Mouse (Mus musculus): ENCODE results near the gene Acad11. TPM values are rescaled to one million over a fixed set of nuclear protein-coding genes. Genes with fewer than 3 reads are reported as not detected.

Gene Acad11
- total RNA-seq, 2 experiments from 2014 or later, result 20.3 to 22.7 TPM

GRCm38 (mm10) chr9:104142805-104143204 is 79.6 kb downstream of the Acad11 start:
- no peak for DNase-seq (ENCODE audit: low spot score in 2 of 2)

- DNase-seq (ENCODE audit: low spot score in 2 of 2), result no peak
Observed at GRCm38 (mm10) chr9:104144314-104144996, 81.3 kb downstream of the Acad11 start.

DNA sequence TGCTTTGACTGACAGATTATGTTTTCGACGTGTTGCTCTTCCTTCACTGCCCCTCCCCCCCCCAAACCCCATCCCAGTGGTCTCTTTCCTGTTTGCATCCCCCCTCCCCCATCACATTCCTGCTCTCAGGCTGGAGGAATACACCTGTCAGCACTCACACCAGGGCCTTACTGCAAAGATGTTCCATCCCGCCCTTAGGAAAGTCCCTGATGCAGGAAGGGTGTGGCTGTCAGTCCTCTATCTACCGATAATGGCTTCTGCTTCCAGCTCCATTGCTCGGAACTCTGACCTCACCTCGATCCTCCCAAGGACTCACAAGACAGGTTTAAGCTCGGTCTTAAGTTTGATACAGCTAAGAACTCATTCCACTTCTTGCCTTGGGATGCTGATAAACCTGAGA is 83.5 kb downstream of the Acad11 start:
- no peak for DNase-seq (ENCODE audit: low spot score in 2 of 2)

DNA sequence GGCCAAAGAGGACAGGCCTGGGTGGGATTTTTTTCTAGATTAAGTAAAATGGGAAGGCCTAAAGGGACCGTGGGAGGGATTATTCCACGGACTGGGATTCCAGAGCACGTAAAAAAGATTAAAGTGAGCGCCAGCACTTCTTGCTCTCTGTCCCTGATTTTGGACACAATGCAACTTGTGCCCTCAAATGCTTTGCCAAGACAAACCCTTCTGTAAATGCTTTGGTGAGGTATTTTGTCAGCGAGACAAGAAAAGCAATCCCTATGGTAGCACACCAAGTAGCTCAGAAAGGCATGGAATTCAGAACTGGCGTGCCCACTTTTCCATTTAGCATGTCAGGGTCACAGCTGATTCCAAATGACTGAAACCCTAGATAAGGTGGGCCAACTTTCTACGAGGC is 85.8 kb downstream of the Acad11 start:
- DNase-seq (ENCODE audit: low spot score in 2 of 2), result no peak

DNA sequence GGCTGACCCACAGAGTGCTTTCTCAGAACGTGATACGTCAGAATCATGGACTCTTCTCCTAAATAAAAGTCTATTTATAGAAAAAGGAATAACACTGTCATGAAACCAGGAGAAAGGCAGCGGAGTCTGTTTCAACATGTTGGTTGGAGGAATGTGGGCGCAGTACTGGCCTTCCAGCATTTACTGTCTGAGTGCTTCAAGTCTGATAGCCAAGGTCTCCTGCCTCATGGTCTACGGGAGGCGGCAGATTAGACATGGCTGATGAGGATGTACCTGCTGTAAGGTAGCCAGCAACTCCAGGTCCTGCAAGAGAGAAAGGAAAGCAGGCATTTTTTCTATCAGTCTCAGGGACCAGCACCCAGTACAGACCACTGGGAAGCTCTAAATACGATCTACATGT is 88.9 kb downstream of the Acad11 start:
- DNase-seq (ENCODE audit: low spot score in 2 of 2), result no peak

DNA sequence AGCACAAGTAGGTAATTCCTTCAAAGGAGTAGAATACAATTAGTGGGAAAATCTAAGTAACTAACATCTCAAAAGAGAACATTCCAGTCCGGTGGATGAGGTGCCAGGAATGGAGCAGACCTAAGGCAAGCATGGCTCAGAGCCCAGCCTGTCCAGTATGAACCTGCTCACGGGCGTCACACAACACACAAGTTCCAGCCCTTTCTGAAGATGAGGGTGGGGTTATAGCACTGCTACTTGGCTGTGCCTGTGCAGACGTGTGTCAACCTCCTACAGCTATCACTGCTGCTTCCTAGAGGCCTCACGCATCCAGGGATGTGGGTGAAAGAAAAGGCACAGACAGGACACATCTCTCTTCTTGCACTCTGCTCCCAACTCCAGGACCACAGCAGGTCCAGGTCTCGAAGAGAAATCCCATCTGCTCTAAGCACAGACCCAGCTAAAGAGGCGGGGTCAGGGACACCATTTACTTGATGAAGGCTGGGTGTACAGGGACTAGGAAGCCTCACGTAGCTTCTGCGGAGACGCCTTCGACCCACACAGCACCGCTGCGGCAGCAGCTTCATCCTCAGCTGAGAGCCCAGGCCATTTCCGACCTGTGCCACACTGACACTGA is 92.0 kb downstream of the Acad11 start:
- DNase-seq (ENCODE audit: low spot score in 2 of 2), result no peak

DNA sequence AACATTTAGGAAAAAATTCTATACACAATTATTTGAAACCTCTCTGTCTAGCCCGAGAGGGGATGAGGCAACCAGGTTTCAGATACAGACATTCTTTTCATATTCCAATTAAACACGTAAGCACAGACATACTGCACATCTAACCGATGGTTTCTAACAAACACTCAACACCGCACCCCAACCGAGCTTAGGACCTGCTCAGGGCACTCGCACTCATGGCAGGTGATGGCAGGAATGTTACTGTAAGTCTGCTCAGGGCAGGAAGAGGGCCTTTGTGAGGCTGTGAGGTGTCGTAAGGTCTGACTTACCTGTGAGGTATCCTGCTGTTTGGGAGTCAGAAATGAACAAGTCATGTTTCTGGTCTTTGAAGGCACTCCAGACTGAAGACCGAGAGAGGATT is 93.3 kb downstream of the Acad11 start:
- DNase-seq (ENCODE audit: low spot score in 2 of 2), result no peak

DNA sequence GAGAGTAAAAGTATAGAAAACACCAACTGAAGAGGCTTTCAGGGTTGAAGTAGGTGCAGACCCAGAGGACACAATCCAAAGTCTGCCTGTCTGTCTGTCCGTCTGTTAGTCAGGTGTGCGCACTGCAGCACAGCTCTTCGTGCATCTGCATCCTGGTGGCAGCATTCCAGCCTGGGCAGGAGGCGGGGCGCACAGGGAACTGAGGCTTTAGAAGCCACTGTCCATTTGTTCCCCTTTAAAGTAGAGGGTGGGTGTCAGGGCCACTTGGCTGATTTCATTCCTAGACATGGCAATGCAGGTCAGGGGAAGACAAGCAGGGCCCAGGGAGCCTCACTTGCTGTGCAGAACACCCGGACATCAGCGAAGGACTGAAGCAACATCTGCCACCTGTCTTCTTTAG is 94.1 kb downstream of the Acad11 start:
- DNase-seq (ENCODE audit: low spot score in 2 of 2), result no peak

GRCm38 (mm10) chr9:104161117-104161516 is 97.9 kb downstream of the Acad11 start:
- DNase-seq (ENCODE audit: low spot score in 2 of 2), result no peak

DNA sequence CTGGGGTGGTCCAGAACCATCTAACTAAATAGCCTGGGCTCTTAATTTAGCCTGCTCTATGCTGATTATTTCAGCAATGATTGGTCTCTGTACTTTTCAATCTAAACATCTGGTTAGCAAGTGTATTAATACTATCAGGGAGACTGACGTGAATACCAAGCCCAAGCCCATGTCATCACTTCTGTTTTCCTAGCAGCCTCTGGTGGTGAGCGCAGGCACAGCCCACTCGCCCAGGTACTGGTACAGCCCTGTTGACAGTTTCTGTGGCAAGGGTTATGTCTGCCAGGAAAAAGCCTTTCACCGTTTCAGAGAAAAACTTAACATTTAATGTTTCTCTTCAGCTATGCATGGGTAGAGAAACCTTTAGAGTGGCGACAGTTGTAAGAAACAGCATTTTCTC is 101.0 kb downstream of the Acad11 start:
- no peak for DNase-seq (ENCODE audit: low spot score in 2 of 2)

DNA sequence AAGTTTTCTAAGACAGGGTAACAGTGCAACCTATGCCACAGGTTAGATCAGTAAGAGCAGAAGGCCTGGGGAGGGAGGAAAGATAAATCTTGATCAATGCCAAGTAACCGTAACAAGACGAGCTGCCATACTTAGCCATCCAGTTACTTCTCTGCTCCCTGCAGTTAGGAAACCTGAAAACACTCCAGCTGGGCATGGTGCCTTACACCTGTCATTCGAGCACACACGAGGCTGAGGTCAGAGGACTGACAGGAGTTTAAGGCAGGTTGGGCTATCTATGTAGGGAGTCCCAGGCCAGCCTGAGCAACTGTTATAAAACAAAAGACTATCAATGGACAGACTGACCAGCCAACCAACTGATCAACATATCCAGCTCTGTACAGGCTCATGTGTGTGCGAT is 102.7 kb downstream of the Acad11 start:
- DNase-seq (ENCODE audit: low spot score in 2 of 2), result no peak

GRCm38 (mm10) chr9:104169986-104170385 is 106.8 kb downstream of the Acad11 start:
- DNase-seq (ENCODE audit: low spot score in 2 of 2), result no peak

- no peak for DNase-seq (ENCODE audit: low spot score in 2 of 2)
Observed at GRCm38 (mm10) chr9:104171651-104172050, 108.5 kb downstream of the Acad11 start.

GRCm38 (mm10) chr9:104172342-104172741 is 109.2 kb downstream of the Acad11 start:
- DNase-seq (ENCODE audit: low spot score in 2 of 2), result no peak

Other genes starting within 250 kb of the Acad11 start
- 1 to 10 TPM; 5.6 to 9.1 TPM for gene Nphp3, start 60.8 kb upstream of the Acad11 start, total RNA-seq (2021)
- not detected for gene Gm28305, start 22.7 kb upstream of the Acad11 start, total RNA-seq (2021)
- gene Uba5, start 243 bp upstream of the Acad11 start, total RNA-seq (2021), result 10 to 100 TPM; 39.2 to 44.2 TPM
- under 1 TPM in 1 of 2 experiments, not detected in 1; 0.21 TPM for gene Ackr4, start 63.6 kb downstream of the Acad11 start, total RNA-seq (2021)
- 10 to 100 TPM; 72.3 to 73.1 TPM for gene Dnajc13, start 199.6 kb downstream of the Acad11 start, total RNA-seq (2021)